ENCODE assay signal across 8 mouse cellular contexts in genomic region chr15:89477091-89477491, GRCm38 (mm10). TPM values are rescaled to one million over a fixed set of nuclear protein-coding genes. Genes with fewer than 3 reads are reported as not detected.
A peak's percentile ranks its signal among the peaks of the same experiment; 100 is the strongest.
DNase-seq lines count a peak whose midpoint lies in the region; ATAC-seq and TF ChIP-seq lines count a peak whose summit lies in the region.

Arsa (minus strand) TSS chr15:89477425.

- H3K9me3 ChIP-seq in heart, embryonic 13.5 days, result no peaks in the 10 kb centered on the region
- H3K9me3 ChIP-seq in kidney, postnatal 0 days (replicated peaks; ENCODE audit: low read length), result no peaks in the 10 kb centered on the region
- H3K9me3 ChIP-seq in stomach, embryonic 15.5 days, result no peaks in the 10 kb centered on the region

- peak within 1 kb of the TSS; percentile 89 for H3K9ac ChIP-seq in heart, embryonic 13.5 days
- H3K9ac ChIP-seq in kidney, postnatal 0 days (ENCODE audit: low read depth, low read length), result peak within 1 kb of the TSS; percentile 64
- peak within 1 kb of the TSS; percentile 52; the same call in 1 of the 2 replicates for H3K9ac ChIP-seq in stomach, embryonic 15.5 days

- ATAC-seq in cerebellum, adult (ENCODE audit: insufficient number of reproducible peaks, low FRiP score, low TSS enrichment), result no peak
- ATAC-seq in heart, embryonic 13.5 days (ENCODE audit: extremely low read depth, insufficient number of reproducible peaks, low FRiP score, low TSS enrichment), result no peak
- no peak for ATAC-seq in kidney, postnatal 0 days (replicated peaks; ENCODE audit: low FRiP score, low read depth)
- ATAC-seq in stomach, embryonic 15.5 days (ENCODE audit: insufficient read depth, low FRiP score, low read depth), result no peak

- H3K36me3 ChIP-seq in heart, embryonic 13.5 days, result no peaks in the 10 kb centered on the region
- no peaks in the 10 kb centered on the region for H3K36me3 ChIP-seq in kidney, postnatal 0 days (ENCODE audit: insufficient read depth, low read length)
- no peaks in the 10 kb centered on the region for H3K36me3 ChIP-seq in stomach, embryonic 15.5 days

- no peak for TF ChIP-seq CTCF in cerebellum, adult 2 months (IDR thresholded peaks at IDR 0.05; ENCODE audit: borderline replicate concordance, insufficient read depth, low read depth, low read length)
- TF ChIP-seq CTCF in bone marrow macrophage, adult 2 months (IDR thresholded peaks at IDR 0.05; ENCODE audit: low read depth, low read length), result no peak
- no peak for TF ChIP-seq CTCF in kidney, postnatal 0 days (IDR thresholded peaks at IDR 0.05; ENCODE audit: low read depth)
- no peak for TF ChIP-seq CTCF in lung, adult 2 months (IDR thresholded peaks at IDR 0.05; ENCODE audit: insufficient read depth, low read length)

- DNase-seq in cerebellum, adult 2 months, result peak in 1 of 2 experiments; percentile 32
- DNase-seq in kidney, postnatal 0 days (ENCODE audit: low spot score), result peak; percentile 29
- DNase-seq in lung, adult 2 months, result no peak
- DNase-seq in ovary, adult 18-20 months (ENCODE audit: low spot score), result no peak

- peaks cover 22% of the 10 kb centered on the region for H3K4me1 ChIP-seq in cerebellum, adult 2 months (ENCODE audit: control insufficient read depth, insufficient read depth, low read length)
- H3K4me1 ChIP-seq in bone marrow macrophage, adult 2 months (ENCODE audit: control insufficient read depth, insufficient read depth, low read length), result peaks cover 15% of the 10 kb centered on the region
- peaks cover 31% of the 10 kb centered on the region for H3K4me1 ChIP-seq in heart, embryonic 13.5 days
- H3K4me1 ChIP-seq in kidney, postnatal 0 days (replicated peaks; ENCODE audit: insufficient read depth, low read length), result no peaks in the 10 kb centered on the region
- peaks cover 12% of the 10 kb centered on the region for H3K4me1 ChIP-seq in lung, adult 2 months (ENCODE audit: control insufficient read depth, insufficient read depth, low read length)
- H3K4me1 ChIP-seq in stomach, embryonic 15.5 days, result peaks cover 10% of the 10 kb centered on the region

- H3K4me2 ChIP-seq in heart, embryonic 13.5 days, result peak within 1 kb of the TSS; percentile 97
- H3K4me2 ChIP-seq in kidney, postnatal 0 days (ENCODE audit: low read length), result peak within 1 kb of the TSS; percentile 73
- peak within 1 kb of the TSS; percentile 91 for H3K4me2 ChIP-seq in stomach, embryonic 15.5 days

- 33% methylated on average over 9 of the region's 9 CpGs for WGBS in cerebellum, adult 2 months
- WGBS in heart, embryonic 13.5 days, result 28% methylated on average over 9 of the region's 9 CpGs
- WGBS in kidney, postnatal 0 days, result 25% methylated on average over 9 of the region's 9 CpGs
- WGBS in lung, adult 2 months, result 23% methylated on average over 9 of the region's 9 CpGs
- WGBS in stomach, embryonic 15.5 days, result 24% methylated on average over 9 of the region's 9 CpGs

- TF ChIP-seq POLR2A in cerebellum, adult 2 months (IDR thresholded peaks at IDR 0.05; ENCODE audit: borderline replicate concordance, insufficient read depth, low read length), result no peak
- TF ChIP-seq POLR2A in bone marrow macrophage, adult 2 months (IDR thresholded peaks at IDR 0.05; ENCODE audit: borderline replicate concordance, low read depth, low read length), result no peak
- TF ChIP-seq POLR2A in lung, adult 2 months (IDR thresholded peaks at IDR 0.05; ENCODE audit: borderline replicate concordance, extremely low read depth, low read depth, low read length), result no peak

- H3K4me3 ChIP-seq in cerebellum, adult 2 months (replicated peaks; ENCODE audit: insufficient read depth, low read depth, low read length), result peak within 1 kb of the TSS; percentile 92
- H3K4me3 ChIP-seq in bone marrow macrophage, adult 2 months (ENCODE audit: insufficient read depth, low read length), result peak within 1 kb of the TSS; percentile 71
- H3K4me3 ChIP-seq in heart, embryonic 13.5 days, result peak within 1 kb of the TSS; percentile 72
- H3K4me3 ChIP-seq in kidney, postnatal 0 days (replicated peaks; ENCODE audit: low read depth, low read length), result peak within 1 kb of the TSS; percentile 49
- peak within 1 kb of the TSS; percentile 59 for H3K4me3 ChIP-seq in lung, adult 2 months (replicated peaks; ENCODE audit: extremely low read depth, low read depth, low read length)
- peak within 1 kb of the TSS; percentile 60 for H3K4me3 ChIP-seq in stomach, embryonic 15.5 days (replicated peaks)

- no peaks in the 10 kb centered on the region for H3K27me3 ChIP-seq in cerebellum, adult 2 months (ENCODE audit: control insufficient read depth, insufficient read depth, low read length)
- no peaks in the 10 kb centered on the region for H3K27me3 ChIP-seq in heart, embryonic 13.5 days (replicated peaks)
- no peaks in the 10 kb centered on the region for H3K27me3 ChIP-seq in kidney, postnatal 0 days (ENCODE audit: insufficient read depth, low read length)
- no peaks in the 10 kb centered on the region for H3K27me3 ChIP-seq in stomach, embryonic 15.5 days (replicated peaks)

- H3K27ac ChIP-seq in cerebellum, adult 2 months (ENCODE audit: insufficient read depth, low read length), result peak within 1 kb of the TSS; percentile 62
- H3K27ac ChIP-seq in bone marrow macrophage, adult 2 months (ENCODE audit: insufficient read depth, low read depth, low read length), result peak within 1 kb of the TSS; percentile 14
- H3K27ac ChIP-seq in heart, embryonic 13.5 days (replicated peaks), result peak within 1 kb of the TSS; percentile 81
- peak within 1 kb of the TSS; percentile 75 for H3K27ac ChIP-seq in kidney, postnatal 0 days
- peak within 1 kb of the TSS; percentile 80 for H3K27ac ChIP-seq in stomach, embryonic 15.5 days

RNA-seq across cellular contexts. Expression of gene Arsa, which starts in this region (rescaled TPM):
- 39.2 and 40.9 TPM in 2 replicates for polyA plus RNA-seq in cerebellum, adult 2 months (2012; rRNA removed)
- 30.4 and 33.6 TPM in 2 replicates for polyA plus RNA-seq in bone marrow macrophage, adult 2 months (2012; ENCODE audit: insufficient read depth, insufficient read length, missing spikeins)
- 15.1 and 15.3 TPM in 2 replicates for polyA plus RNA-seq in heart, embryonic 13.5 days (2015; fragmentation: Nextera tagmentation; extraction: Ambion mirVana)
- polyA plus RNA-seq in kidney, postnatal 0 days (2015; fragmentation: Nextera tagmentation; extraction: Ambion mirVana), result 13.0 and 13.9 TPM in 2 replicates
- 57.7 and 62.4 TPM in 2 replicates for polyA plus RNA-seq in lung, adult 2 months (2012; rRNA removed)
- 18.8 TPM in 2 replicates for polyA plus RNA-seq in stomach, embryonic 15.5 days (2015; fragmentation: Nextera tagmentation; extraction: Ambion mirVana)

Comparison
In these comparisons a context has a peak if more than half of its experiments do, and no peak if none do; other contexts are left out.
1. H3K27ac ChIP-seq: peak in every context shown above with its lines; median percentile 81 in heart, embryonic 13.5 days; 80 in stomach, embryonic 15.5 days; 75 in kidney, postnatal 0 days; 62 in cerebellum, adult 2 months; 14 in bone marrow macrophage, adult 2 months.